Mouse (Mus musculus) heart, adult 2 months (tissue): ENCODE results near the gene Ccl5.

Experiments
- CTCF ChIP-seq: fragments of 200-600 bp; IDR thresholded peaks from 2 replicates; pipeline ENCODE4 v1.8.1; 2022; ENCODE audit warnings: antibody characterized with exemption, mild to moderate bottlenecking, moderate library complexity
- POLR2A ChIP-seq: fragments of 200-500 bp; IDR thresholded peaks from 2 replicates; pipeline ENCODE4 v1.6.1; 2011; ENCODE audit warnings: mild to moderate bottlenecking, low read depth, low read length, control low read depth; ENCODE audit not compliant: insufficient read depth

DNA sequence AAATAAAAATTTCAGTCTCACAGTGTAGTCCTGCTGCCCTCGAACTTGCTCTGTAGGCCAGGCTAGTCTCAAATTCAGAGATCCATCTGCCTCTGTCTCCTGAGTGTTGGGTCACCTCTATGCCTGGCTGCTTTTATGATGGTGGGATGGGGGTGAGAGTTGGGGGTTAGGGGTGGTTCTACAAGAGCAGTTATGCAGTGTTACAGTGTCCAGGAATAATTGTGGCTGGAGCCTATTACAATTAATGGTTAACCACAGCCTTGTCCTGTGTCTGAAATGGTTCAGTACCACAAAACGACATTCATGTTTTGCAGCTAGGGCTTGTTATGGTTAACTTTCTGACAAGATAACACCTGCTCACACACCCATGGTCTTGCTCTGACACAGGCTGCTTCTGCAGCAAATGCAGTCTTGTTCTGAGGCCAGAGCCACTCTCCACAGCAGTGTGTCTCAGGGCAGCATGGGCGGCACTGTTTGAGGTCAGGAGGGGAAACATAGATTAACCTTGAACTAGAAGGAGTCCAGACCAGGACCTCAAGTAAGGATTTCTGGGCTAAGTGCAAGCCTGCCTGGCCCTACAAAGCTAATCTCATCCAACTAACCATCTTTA lies 8.5 kb upstream of the Ccl5 start:
- no peak for TF ChIP-seq POLR2A
- no peak for TF ChIP-seq CTCF
